Mouse (Mus musculus): ENCODE measurements around the gene Rgl3. TPM values are rescaled to one million over a fixed set of nuclear protein-coding genes. Genes with fewer than 3 reads are reported as not detected.

The Rgl3 gene
- 0.29 TPM for polyA plus RNA-seq (2014; fragmentation: Illumina TruSeq; extraction: RNeasy Lipid Tissue Mini Kit (QIAGEN cat#74804); ENCODE audit: low read depth, low replicate concordance)

DNA sequence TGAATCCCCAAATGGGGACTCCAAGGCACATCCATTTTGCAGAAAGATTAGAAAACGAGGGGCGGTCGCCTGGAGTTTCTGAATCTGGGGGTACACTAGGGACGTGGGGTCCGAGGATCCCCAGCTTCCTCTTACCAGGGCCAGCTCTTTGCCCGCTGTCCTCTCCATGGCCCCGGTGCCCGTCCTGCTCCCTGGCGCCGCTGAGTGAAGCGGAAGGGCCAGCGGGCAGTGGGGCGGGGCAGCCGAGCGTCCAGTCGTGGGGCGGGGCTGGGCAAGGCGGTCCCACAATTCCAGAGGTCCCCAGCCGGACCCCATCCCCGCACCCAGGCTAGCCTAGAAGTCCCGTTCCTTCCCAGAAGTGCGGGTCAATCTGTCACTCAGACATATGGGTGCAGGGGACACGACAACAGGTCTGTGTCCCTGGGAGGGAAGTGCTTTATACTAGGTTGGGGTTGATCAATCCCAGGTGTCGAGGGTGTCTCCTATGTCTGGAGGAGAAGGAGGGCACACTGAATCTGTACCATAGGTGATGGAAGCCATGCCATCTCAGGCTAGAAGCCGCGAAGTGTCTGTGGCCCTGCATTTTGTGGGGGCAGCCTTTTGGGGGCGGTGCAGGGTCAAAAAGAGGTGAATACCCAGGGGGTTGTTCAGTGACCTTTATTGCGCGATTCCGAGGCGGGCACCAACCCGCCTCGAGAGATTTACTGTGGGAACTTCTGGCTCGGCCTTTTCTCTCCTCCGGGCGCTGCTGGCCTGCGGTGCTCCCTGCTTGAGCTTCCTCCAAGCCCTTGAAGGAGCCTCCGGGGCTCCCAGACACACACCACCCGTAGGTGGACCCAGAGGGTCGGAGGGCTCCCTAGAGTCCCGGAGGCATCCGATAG, at the start of gene Rgl3:
Gene Rgl3 (minus strand): TSS at position 217 of the 881 bp plus-strand sequence.

GRCm38 (mm10) chr9:22002194-22003162, 13.2 kb upstream of the Rgl3 start, which contains the start of the genes Ccdc151 and Prkcsh:
Gene Ccdc151, minus strand, starts transcription at chr9:22002634.
Gene Prkcsh, plus strand, starts transcription at chr9:22002806.

DNA sequence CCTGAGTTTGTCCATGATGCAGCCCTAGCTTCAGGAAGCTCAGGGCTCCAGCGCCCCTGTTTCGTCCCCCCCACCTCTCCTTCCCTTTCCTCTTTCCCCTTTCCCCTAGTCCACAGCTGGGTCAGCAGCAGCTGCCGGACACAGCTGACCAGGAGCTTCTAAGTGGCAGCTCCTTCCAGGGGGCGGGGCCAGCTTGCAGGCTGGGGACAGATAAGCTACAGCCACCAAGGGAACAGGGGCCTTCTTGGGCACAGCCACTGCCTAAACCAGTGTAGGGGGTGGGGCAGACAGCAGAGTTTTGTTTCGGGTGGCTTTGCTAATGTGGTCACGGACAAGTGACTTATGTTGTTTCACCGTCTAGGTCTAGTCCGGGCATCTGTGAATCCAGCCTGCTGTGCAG, 25.8 kb downstream of the Rgl3 start, which contains the start of gene Epor:
Gene Epor (minus strand): TSS at position 90 of the 400 bp plus-strand sequence.

GRCm38 (mm10) chr9:21955570-21956281, 33.5 kb downstream of the Rgl3 start, which contains the start of gene Swsap1:
Gene Swsap1, plus strand, starts transcription at chr9:21955755.

GRCm38 (mm10) chr9:21936692-21937570, 52.3 kb downstream of the Rgl3 start, which contains the start of gene Plppr2:
Gene Plppr2, plus strand, starts transcription at chr9:21937033.

DNA sequence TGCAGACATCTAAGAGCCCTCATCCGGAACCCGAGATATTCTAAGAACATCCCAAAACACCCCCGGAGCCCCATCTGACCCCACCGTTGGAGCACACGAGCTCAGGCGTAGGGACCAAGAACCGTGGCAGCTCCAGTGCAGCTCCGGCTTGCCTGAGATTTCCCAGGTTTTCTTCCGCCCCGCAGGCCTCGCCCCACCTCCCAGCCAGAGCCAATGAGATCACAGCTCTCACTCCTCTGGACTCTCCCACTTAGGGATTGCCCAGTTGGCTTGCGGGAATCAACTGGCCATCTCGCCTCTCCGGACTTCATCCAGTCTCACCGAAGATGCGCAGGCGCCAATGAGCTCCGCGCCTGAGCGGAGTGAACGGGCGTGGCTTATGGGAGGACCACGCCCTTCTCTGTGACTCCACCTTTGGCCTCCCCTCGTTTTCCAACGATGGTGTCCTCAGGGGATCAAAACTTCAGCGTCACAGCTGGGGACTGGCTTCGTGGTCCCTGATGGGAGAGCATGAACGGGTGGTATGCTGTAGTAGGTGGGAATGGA, 62.0 kb downstream of the Rgl3 start, which contains the start of the genes Ccdc159 and Tmem205:
Gene Ccdc159 (plus strand): TSS at position 264 of the 546 bp plus-strand sequence.
Gene Tmem205 (minus strand): TSS at position 349 of the 546 bp plus-strand sequence.

Other genes starting within 250 kb of the Rgl3 start
- 4.0 TPM for gene Spc24, start 229.1 kb downstream of the Rgl3 start, polyA plus RNA-seq (2014; fragmentation: Illumina TruSeq; extraction: RNeasy Lipid Tissue Mini Kit (QIAGEN cat#74804); ENCODE audit: low read depth, low replicate concordance)
- 2.3 TPM for gene Kank2, start 190.7 kb downstream of the Rgl3 start, polyA plus RNA-seq (2014; fragmentation: Illumina TruSeq; extraction: RNeasy Lipid Tissue Mini Kit (QIAGEN cat#74804); ENCODE audit: low read depth, low replicate concordance)
- not detected for gene Angptl8, start 153.9 kb downstream of the Rgl3 start, polyA plus RNA-seq (2014; fragmentation: Illumina TruSeq; extraction: RNeasy Lipid Tissue Mini Kit (QIAGEN cat#74804); ENCODE audit: low read depth, low replicate concordance)
- 3.1 TPM for gene Dock6, start 136.8 kb downstream of the Rgl3 start, polyA plus RNA-seq (2014; fragmentation: Illumina TruSeq; extraction: RNeasy Lipid Tissue Mini Kit (QIAGEN cat#74804); ENCODE audit: low read depth, low replicate concordance)
- 1.1 TPM for gene Rab3d, start 71.3 kb downstream of the Rgl3 start, polyA plus RNA-seq (2014; fragmentation: Illumina TruSeq; extraction: RNeasy Lipid Tissue Mini Kit (QIAGEN cat#74804); ENCODE audit: low read depth, low replicate concordance)
- 12.3 TPM for gene Ccdc159, start 62.0 kb downstream of the Rgl3 start, polyA plus RNA-seq (2014; fragmentation: Illumina TruSeq; extraction: RNeasy Lipid Tissue Mini Kit (QIAGEN cat#74804); ENCODE audit: low read depth, low replicate concordance)
- gene Tmem205, start 61.9 kb downstream of the Rgl3 start, polyA plus RNA-seq (2014; fragmentation: Illumina TruSeq; extraction: RNeasy Lipid Tissue Mini Kit (QIAGEN cat#74804); ENCODE audit: low read depth, low replicate concordance), result 4.8 TPM
- gene Plppr2, start 52.4 kb downstream of the Rgl3 start, polyA plus RNA-seq (2014; fragmentation: Illumina TruSeq; extraction: RNeasy Lipid Tissue Mini Kit (QIAGEN cat#74804); ENCODE audit: low read depth, low replicate concordance), result 1.8 TPM
- gene Swsap1, start 33.7 kb downstream of the Rgl3 start, polyA plus RNA-seq (2014; fragmentation: Illumina TruSeq; extraction: RNeasy Lipid Tissue Mini Kit (QIAGEN cat#74804); ENCODE audit: low read depth, low replicate concordance), result 3.8 TPM
- gene Epor, start 25.9 kb downstream of the Rgl3 start, polyA plus RNA-seq (2014; fragmentation: Illumina TruSeq; extraction: RNeasy Lipid Tissue Mini Kit (QIAGEN cat#74804); ENCODE audit: low read depth, low replicate concordance), result not detected
- gene Ccdc151, start 13.2 kb upstream of the Rgl3 start, polyA plus RNA-seq (2014; fragmentation: Illumina TruSeq; extraction: RNeasy Lipid Tissue Mini Kit (QIAGEN cat#74804); ENCODE audit: low read depth, low replicate concordance), result 10.7 TPM
- 4.6 TPM for gene Prkcsh, start 13.4 kb upstream of the Rgl3 start, polyA plus RNA-seq (2014; fragmentation: Illumina TruSeq; extraction: RNeasy Lipid Tissue Mini Kit (QIAGEN cat#74804); ENCODE audit: low read depth, low replicate concordance)
- 1.4 TPM for gene Elavl3, start 62.6 kb upstream of the Rgl3 start, polyA plus RNA-seq (2014; fragmentation: Illumina TruSeq; extraction: RNeasy Lipid Tissue Mini Kit (QIAGEN cat#74804); ENCODE audit: low read depth, low replicate concordance)
- not detected for gene Gm49318, start 81.8 kb upstream of the Rgl3 start, polyA plus RNA-seq (2014; fragmentation: Illumina TruSeq; extraction: RNeasy Lipid Tissue Mini Kit (QIAGEN cat#74804); ENCODE audit: low read depth, low replicate concordance)
- 0.81 TPM for gene Zfp653, start 81.9 kb upstream of the Rgl3 start, polyA plus RNA-seq (2014; fragmentation: Illumina TruSeq; extraction: RNeasy Lipid Tissue Mini Kit (QIAGEN cat#74804); ENCODE audit: low read depth, low replicate concordance)
- gene Ecsit, start 96.0 kb upstream of the Rgl3 start, polyA plus RNA-seq (2014; fragmentation: Illumina TruSeq; extraction: RNeasy Lipid Tissue Mini Kit (QIAGEN cat#74804); ENCODE audit: low read depth, low replicate concordance), result 19.2 TPM
- 5.8 TPM for gene Cnn1, start 109.8 kb upstream of the Rgl3 start, polyA plus RNA-seq (2014; fragmentation: Illumina TruSeq; extraction: RNeasy Lipid Tissue Mini Kit (QIAGEN cat#74804); ENCODE audit: low read depth, low replicate concordance)
- 103 TPM for gene Elof1, start 127.7 kb upstream of the Rgl3 start, polyA plus RNA-seq (2014; fragmentation: Illumina TruSeq; extraction: RNeasy Lipid Tissue Mini Kit (QIAGEN cat#74804); ENCODE audit: low read depth, low replicate concordance)
- 0.66 TPM for gene Acp5, start 146.3 kb upstream of the Rgl3 start, polyA plus RNA-seq (2014; fragmentation: Illumina TruSeq; extraction: RNeasy Lipid Tissue Mini Kit (QIAGEN cat#74804); ENCODE audit: low read depth, low replicate concordance)
- 5.6 TPM for gene Pigyl, start 167.4 kb upstream of the Rgl3 start, polyA plus RNA-seq (2014; fragmentation: Illumina TruSeq; extraction: RNeasy Lipid Tissue Mini Kit (QIAGEN cat#74804); ENCODE audit: low read depth, low replicate concordance)
- gene Zfp872, start 198.6 kb upstream of the Rgl3 start, polyA plus RNA-seq (2014; fragmentation: Illumina TruSeq; extraction: RNeasy Lipid Tissue Mini Kit (QIAGEN cat#74804); ENCODE audit: low read depth, low replicate concordance), result 0.45 TPM
- 32.2 TPM for gene Zfp809, start 236.3 kb upstream of the Rgl3 start, polyA plus RNA-seq (2014; fragmentation: Illumina TruSeq; extraction: RNeasy Lipid Tissue Mini Kit (QIAGEN cat#74804); ENCODE audit: low read depth, low replicate concordance)

Measured in testis, adult 10 weeks (tissue).